Mouse (Mus musculus) limb, embryonic 15.5 days (tissue): ENCODE measurements around the gene Cd163. TPM values are rescaled to one million over a fixed set of nuclear protein-coding genes. Genes with fewer than 3 reads are reported as not detected.

Source experiments
- ATAC-seq: fragments of 200-750 bp; cut with Nextera tagmentation; 2 replicates; pipeline ENCODE4 v1.8.0; 2017; ENCODE audit warnings: low read depth, moderate TSS enrichment; ENCODE audit not compliant: insufficient number of reproducible peaks, low FRiP score, low TSS enrichment
- H3K27ac ChIP-seq: fragments of 300-500 bp; sonication (generic); 2 replicates; pipeline ENCODE4 v1.5.1; 2015; ENCODE audit warnings: moderate library complexity, mild to moderate bottlenecking, inconsistent platforms
- H3K27me3 ChIP-seq: fragments of 300-500 bp; sonication (generic); 2 replicates; pipeline ENCODE4 v1.6.1; 2015; ENCODE audit warnings: inconsistent platforms
- H3K36me3 ChIP-seq: fragments of 300-500 bp; sonication (generic); 2 replicates; pipeline ENCODE4 v1.6.1; 2015; ENCODE audit warnings: inconsistent platforms
- H3K4me1 ChIP-seq: fragments of 300-500 bp; sonication (generic); 2 replicates; pipeline ENCODE4 v1.6.1; 2015; ENCODE audit warnings: inconsistent platforms
- H3K4me2 ChIP-seq: fragments of 300-500 bp; sonication (generic); 2 replicates; pipeline ENCODE4 v1.6.1; 2015; ENCODE audit warnings: mild to moderate bottlenecking, inconsistent platforms
- H3K4me3 ChIP-seq: fragments of 300-500 bp; sonication (generic); 2 replicates; pipeline ENCODE4 v1.5.1; 2015; ENCODE audit warnings: mild to moderate bottlenecking, inconsistent platforms
- H3K9ac ChIP-seq: fragments of 300-500 bp; sonication (generic); 2 replicates; pipeline ENCODE4 v1.6.1; 2015; ENCODE audit warnings: inconsistent platforms
- H3K9me3 ChIP-seq: fragments of 300-500 bp; sonication (generic); 2 replicates; pipeline ENCODE4 v1.6.1; 2016; ENCODE audit warnings: inconsistent platforms
- WGBS: fragments of 180-500 bp; shearing (Covaris S2); methylation state at CpG from one replicate; pipeline ENCODE4 v1.1.7; 2015; 5-methylcytosine and 5-hydroxymethylcytosine counted together
- polyA plus RNA-seq: library from polyadenylated mRNA; unstranded; fragments of >200 nt; fragmentation: Nextera tagmentation; extraction: Ambion mirVana; gene quantifications from 2 replicates; pipeline ENCODE4 v1.2.1, GENCODE M21; 2015

Gene Cd163
- polyA plus RNA-seq, 1 experiment from 2014 or later, result 0.29 TPM

- ATAC-seq, result no peak
- Histone ChIP-seq H3K4me2 (no peak overlapping the region), H3K27ac (no peak overlapping the region), H3K9me3 (no peaks in the 10 kb centered on the region), H3K27me3 (no peaks in the 10 kb centered on the region), H3K4me3 (no peak overlapping the region), H3K36me3 (no peaks in the 10 kb centered on the region), H3K4me1 (no peaks in the 10 kb centered on the region), H3K9ac (no peak overlapping the region)
- WGBS, result 78% methylated on average over 4 of the region's 4 CpGs
These were observed 70.2 kb downstream of the Cd163 start for GRCm38 (mm10) chr6:124374683-124375082.

- no peaks in the 10 kb centered on the region for H3K4me1 ChIP-seq
- ATAC-seq, result no peak
- WGBS, result 82% methylated on average over 11 of the region's 11 CpGs
- no peaks in the 10 kb centered on the region for H3K9me3 ChIP-seq
- no peaks in the 10 kb centered on the region for H3K36me3 ChIP-seq
- no peak overlapping the region for H3K4me2 ChIP-seq
- no peak overlapping the region for H3K4me3 ChIP-seq
- no peak overlapping the region for H3K9ac ChIP-seq
- no peaks in the 10 kb centered on the region for H3K27me3 ChIP-seq
- H3K27ac ChIP-seq, result no peak overlapping the region; the same call in 1 of the 2 replicates
These were observed 71.0 kb downstream of the Cd163 start for GRCm38 (mm10) chr6:124375435-124375884.

- no peak overlapping the region for H3K27ac ChIP-seq
- H3K27me3 ChIP-seq, result no peaks in the 10 kb centered on the region
- H3K9ac ChIP-seq, result no peak overlapping the region
- H3K9me3 ChIP-seq, result no peaks in the 10 kb centered on the region
- H3K4me1 ChIP-seq, result no peaks in the 10 kb centered on the region
- H3K36me3 ChIP-seq, result no peaks in the 10 kb centered on the region
- no peak for ATAC-seq
- WGBS, result 89% methylated on average over 5 of the region's 5 CpGs
- no peak overlapping the region for H3K4me3 ChIP-seq
- no peak overlapping the region for H3K4me2 ChIP-seq
These were observed 71.9 kb downstream of the Cd163 start for GRCm38 (mm10) chr6:124376311-124376710.

DNA sequence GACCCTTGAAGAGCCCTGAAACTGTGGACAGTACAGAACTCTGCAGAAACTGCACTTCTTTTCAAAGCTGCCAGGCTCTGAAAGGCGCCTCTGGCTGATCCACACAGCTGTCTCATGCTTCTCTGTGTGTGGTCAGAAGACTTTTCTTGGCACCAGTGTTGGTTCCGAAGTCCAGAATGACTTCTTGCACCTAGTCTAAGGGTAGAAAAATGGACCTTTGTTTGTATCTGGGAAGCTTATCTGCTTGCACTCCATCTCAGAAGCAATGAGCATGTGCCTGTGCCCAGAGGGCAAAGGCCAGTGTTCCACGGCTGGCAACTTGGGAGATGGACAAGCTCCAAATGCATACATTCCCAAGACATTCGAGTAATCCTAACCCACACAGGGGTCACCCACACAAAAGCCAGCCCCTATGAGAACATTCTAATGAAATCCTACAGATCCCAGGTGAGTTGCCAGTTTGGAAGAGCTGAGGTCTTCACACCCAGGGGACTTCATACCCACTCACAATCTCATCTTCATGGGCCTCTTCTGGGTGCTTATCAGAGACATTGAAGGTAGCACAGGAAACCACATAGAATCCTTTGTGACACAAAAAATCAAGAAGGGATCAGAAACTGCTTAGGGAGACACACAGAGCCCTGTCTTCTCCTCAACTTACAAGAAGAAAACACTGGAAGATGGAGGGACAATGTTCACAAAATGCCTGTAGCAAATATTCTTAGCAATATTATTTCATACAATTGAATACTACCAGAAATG, 73.2 kb downstream of the Cd163 start:
- H3K4me1 ChIP-seq, result no peaks in the 10 kb centered on the region

GRCm38 (mm10) chr6:124379331-124379730, 74.9 kb downstream of the Cd163 start:
- Histone ChIP-seq H3K9ac (no peak overlapping the region), H3K27me3 (no peaks in the 10 kb centered on the region), H3K27ac (no peak overlapping the region), H3K4me1 (no peaks in the 10 kb centered on the region), H3K9me3 (no peaks in the 10 kb centered on the region), H3K4me3 (no peak overlapping the region), H3K36me3 (no peaks in the 10 kb centered on the region), H3K4me2 (no peak overlapping the region)
- 35% methylated on average over 10 of the region's 10 CpGs for WGBS
- ATAC-seq, result no peak

More for the DNA sequence above, 73.2 kb downstream of the Cd163 start:
- Histone ChIP-seq H3K9ac (no peak overlapping the region), H3K9me3 (no peaks in the 10 kb centered on the region), H3K4me3 (no peak overlapping the region), H3K36me3 (no peaks in the 10 kb centered on the region), H3K27me3 (no peaks in the 10 kb centered on the region), H3K27ac (no peak overlapping the region), H3K4me2 (no peak overlapping the region)
- 62% methylated on average over 4 of the region's 4 CpGs for WGBS
- no peak for ATAC-seq

Other genes starting within 250 kb of the Cd163 start
- not detected in 2 replicates for gene Vmn2r27, start 72.8 kb upstream of the Cd163 start, polyA plus RNA-seq
- gene Pex5, start 110.4 kb downstream of the Cd163 start, polyA plus RNA-seq, result 43.7 and 45.1 TPM in 2 replicates
- 5.8 and 7.2 TPM in 2 replicates for gene Clstn3, start 160.1 kb downstream of the Cd163 start, polyA plus RNA-seq
- gene C1rl, start 188.5 kb downstream of the Cd163 start, polyA plus RNA-seq, result 0.61 and 0.73 TPM in 2 replicates
- 3.9 and 4.6 TPM in 2 replicates for gene C1ra, start 207.7 kb downstream of the Cd163 start, polyA plus RNA-seq
- 5.5 and 6.6 TPM in 2 replicates for gene C1s1, start 237.7 kb downstream of the Cd163 start, polyA plus RNA-seq